Mouse (Mus musculus) lung, postnatal 36 days (tissue): ENCODE data around the gene Cerk.
A peak's percentile ranks its signal among the peaks of the same experiment; 100 is the strongest.

Experiments used
- DNase-seq: peaks from one replicate; pipeline ENCODE4 v3.0.0; 2022; ENCODE audit warnings: mixed read lengths

Gene Cerk

GRCm38 (mm10) chr15:86159719-86160118, 26.2 kb downstream of the Cerk start:
- DNase-seq: no peak

GRCm38 (mm10) chr15:86159093-86159492, 26.8 kb downstream of the Cerk start:
- no peak for DNase-seq

- no peak for DNase-seq
Measured at GRCm38 (mm10) chr15:86156492-86156891, 29.4 kb downstream of the Cerk start.

DNA sequence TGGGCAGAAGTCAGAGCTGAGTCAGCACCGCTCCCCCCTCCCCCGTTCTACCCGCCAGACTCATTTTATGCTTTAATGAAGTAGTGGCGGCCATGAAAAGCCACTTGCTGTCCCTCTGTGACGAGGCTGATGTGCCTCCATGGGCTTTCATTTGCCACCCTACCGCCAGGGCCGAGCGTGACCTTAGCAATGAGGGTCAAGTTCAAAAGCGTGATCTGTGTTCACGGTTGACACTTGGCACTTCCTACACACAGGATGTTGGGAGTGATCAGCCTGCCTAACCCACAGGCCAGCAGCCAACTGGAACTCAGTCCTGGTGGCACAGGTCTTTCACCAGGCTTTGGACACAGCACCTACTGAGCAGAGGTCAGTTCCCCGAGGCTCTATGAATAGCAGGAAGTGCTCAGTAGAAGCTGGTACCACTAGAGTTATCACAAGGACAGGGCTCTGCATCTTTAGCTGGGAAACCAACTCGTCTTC, 32.4 kb downstream of the Cerk start:
- no peak for DNase-seq

GRCm38 (mm10) chr15:86150593-86150992, 35.3 kb downstream of the Cerk start:
- no peak for DNase-seq

DNA sequence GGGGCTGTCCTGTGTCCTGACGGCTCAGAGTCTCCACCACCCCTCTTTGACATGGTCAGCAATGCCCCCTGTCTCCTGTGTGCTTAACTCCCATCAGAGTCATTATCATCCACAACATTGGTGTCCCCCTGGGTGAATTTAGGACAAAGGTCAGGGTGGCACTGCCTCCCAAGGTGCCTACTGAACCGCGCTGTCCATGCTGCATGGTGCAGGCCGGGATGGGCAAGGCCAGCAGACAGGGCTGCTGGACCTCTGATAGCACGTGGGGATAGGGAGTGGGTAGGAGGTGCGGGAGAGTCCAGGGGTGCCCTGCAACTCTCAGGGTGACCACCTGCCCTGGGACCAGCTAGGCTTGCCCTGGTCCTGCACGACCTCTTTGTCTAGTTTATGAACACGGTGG, 39.0 kb downstream of the Cerk start:
- DNase-seq: no peak

- no peak for DNase-seq
Measured at GRCm38 (mm10) chr15:86145046-86145445, 40.9 kb downstream of the Cerk start.

- no peak for DNase-seq
Measured at GRCm38 (mm10) chr15:86144577-86144976, 41.4 kb downstream of the Cerk start.

- peak; percentile 62 for DNase-seq
Measured at GRCm38 (mm10) chr15:86140323-86140722, 45.6 kb downstream of the Cerk start.

DNA sequence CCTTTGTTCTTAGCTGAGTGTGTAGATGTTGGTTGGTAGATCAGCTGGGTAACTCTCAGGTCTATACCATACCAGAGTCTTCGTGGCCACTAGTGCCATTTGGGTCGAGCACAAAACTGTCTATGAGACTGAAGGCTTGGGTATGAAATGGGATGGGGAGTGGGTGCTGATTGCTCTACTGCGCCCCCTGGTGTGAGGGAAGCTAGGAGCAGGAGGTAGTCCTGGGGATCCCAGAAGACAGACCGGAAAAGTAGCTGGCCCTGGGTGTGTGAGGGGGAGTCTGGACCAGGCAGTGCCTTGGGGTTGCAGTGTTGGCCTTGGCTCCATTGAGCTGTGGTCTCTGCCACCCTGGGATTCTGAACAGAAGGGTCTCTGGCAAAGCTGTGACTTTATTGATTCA, 48.3 kb downstream of the Cerk start:
- DNase-seq: peak; percentile 56

GRCm38 (mm10) chr15:86134941-86135783, 50.8 kb downstream of the Cerk start:
- DNase-seq: peak; percentile 90

GRCm38 (mm10) chr15:86130657-86131056, 55.3 kb downstream of the Cerk start:
- DNase-seq: no peak

GRCm38 (mm10) chr15:86129036-86129435, 56.9 kb downstream of the Cerk start:
- DNase-seq: no peak

- peak; percentile 87 for DNase-seq
Measured at GRCm38 (mm10) chr15:86124359-86124758, 61.6 kb downstream of the Cerk start.

DNA sequence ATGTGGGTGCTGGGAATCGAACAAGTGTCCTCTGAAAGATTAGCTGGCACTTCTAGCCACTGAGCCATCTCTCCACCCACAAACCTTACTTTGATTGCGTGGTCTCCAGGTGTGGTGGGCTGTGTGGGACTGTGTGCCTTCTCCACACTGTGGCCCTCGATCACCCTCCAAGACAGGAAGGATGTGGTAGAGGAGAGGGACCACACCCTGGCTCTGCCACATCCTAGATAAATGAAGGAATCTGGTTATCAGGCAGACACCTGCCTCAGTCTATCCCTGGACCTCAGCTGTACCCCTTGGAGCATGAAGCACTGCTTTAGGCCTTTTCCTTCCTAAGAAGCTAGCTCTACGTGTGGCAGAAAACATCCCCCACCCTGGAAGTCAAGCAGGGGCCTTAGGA, 62.5 kb downstream of the Cerk start:
- no peak for DNase-seq

- peak; percentile 44 for DNase-seq
Measured at GRCm38 (mm10) chr15:86122261-86122949, 63.5 kb downstream of the Cerk start.

- DNase-seq: no peak
Measured at GRCm38 (mm10) chr15:86119186-86119585, 66.8 kb downstream of the Cerk start.

GRCm38 (mm10) chr15:86117115-86118100, 68.5 kb downstream of the Cerk start:
- DNase-seq: no peak

DNA sequence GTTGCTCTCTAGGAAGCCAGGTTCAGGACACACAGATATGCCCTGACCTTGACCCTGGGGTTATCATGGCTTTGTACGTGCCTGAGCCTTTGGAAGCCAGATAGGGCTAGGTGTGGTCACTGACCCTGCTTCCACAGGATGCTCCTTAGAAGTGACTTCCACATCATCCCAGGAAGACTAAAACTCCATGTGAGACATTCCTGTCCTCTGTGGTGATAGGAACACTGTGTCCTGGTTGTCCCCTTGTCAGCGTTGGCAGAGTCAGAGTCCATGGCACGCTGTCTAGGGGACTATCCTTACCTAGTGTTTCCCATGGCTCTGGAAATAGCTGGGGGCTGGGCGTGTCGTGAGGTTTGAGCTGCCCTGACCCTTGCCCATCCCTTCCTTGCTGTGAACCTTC, 69.5 kb downstream of the Cerk start:
- no peak for DNase-seq

DNA sequence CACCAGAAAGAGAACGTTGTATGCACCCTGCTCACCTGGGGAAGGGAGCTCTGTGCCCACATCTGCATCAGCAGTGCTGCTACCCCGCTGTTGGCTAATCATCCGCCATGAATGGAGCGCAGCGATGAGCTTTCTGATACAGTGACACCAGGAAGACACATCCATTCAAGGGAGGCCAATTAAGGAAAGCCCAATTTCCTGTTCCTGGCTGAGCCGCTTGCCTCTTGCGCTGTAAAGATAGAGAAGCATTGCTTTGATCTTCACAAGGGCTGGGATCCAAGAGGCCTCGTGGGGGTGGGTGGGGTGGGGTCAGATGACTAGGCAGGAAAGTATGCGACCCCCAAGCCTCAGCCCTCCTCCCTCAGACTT, 72.6 kb downstream of the Cerk start:
- DNase-seq: peak; percentile 21

DNA sequence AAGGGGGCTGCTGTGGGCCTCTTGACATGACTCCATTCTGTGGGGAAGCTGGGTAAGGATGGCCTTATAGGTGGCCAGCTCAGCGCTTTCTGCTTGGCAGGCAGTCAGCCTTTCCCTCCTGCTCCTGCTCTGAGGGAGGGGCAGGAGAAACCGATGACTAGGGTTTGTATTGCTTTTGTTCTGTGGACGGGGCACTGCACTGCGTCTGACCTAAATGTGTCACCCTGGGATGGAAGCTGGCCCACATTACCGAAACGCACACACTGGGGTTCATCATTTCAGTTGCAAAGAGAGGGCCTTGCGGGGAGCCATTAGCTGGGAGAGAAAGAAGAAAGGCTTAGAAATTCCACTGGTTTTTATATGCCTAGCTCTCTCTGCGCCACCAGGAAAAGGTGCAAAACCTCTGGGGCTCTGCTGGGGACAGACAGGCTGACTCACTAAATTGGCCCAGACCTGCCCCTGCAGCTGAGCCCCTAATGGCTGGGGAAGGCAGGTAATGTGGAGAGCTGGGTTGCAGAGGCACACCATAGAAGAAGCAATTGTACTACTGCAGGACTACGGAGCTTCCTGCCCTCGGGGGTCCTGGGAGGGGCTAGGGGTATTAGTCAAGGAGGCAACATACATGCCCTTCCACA, 73.1 kb downstream of the Cerk start:
- DNase-seq: no peak

GRCm38 (mm10) chr15:86110361-86111103, 75.4 kb downstream of the Cerk start:
- DNase-seq: no peak
